Mouse (Mus musculus) bone marrow macrophage, adult 2 months (primary cell): ENCODE results near the gene Pacrg. TPM values are rescaled to one million over a fixed set of nuclear protein-coding genes. Genes with fewer than 3 reads are reported as not detected.

ENCODE experiments used
- H3K27ac ChIP-seq: 2 replicates; pipeline ENCODE4 v1.5.1; 2012; ENCODE audit warnings: low read depth, low read length; ENCODE audit not compliant: insufficient read depth
- H3K4me1 ChIP-seq: 2 replicates; pipeline ENCODE4 v1.6.1; 2012; ENCODE audit warnings: low read length; ENCODE audit not compliant: control insufficient read depth, insufficient read depth
- H3K4me3 ChIP-seq: 2 replicates; pipeline ENCODE4 v1.5.1; 2012; ENCODE audit warnings: mild to moderate bottlenecking, low read length, moderate library complexity; ENCODE audit not compliant: insufficient read depth
- CTCF ChIP-seq: IDR thresholded peaks from 2 replicates; pipeline ENCODE4 v1.5.1; 2012; ENCODE audit warnings: low read depth, mild to moderate bottlenecking, low read length, moderate library complexity
- POLR2A ChIP-seq: IDR thresholded peaks from 2 replicates; pipeline ENCODE4 v1.6.1; 2012; ENCODE audit warnings: mild to moderate bottlenecking, low read depth, low read length, borderline replicate concordance
- polyA plus RNA-seq: library from polyadenylated mRNA; stranded (reverse); fragments of >200 nt; gene quantifications from 2 replicates; pipeline ENCODE4 v1.2.4, GENCODE M21; 2012; ENCODE audit not compliant: missing spikeins, insufficient read depth, insufficient read length

Pacrg gene
- polyA plus RNA-seq, 1 experiment = 3.2 TPM

- H3K4me3 ChIP-seq = no peak overlapping the region
These were observed 375.4 kb downstream of the Pacrg start for GRCm38 (mm10) chr17:10464700-10465099.

DNA sequence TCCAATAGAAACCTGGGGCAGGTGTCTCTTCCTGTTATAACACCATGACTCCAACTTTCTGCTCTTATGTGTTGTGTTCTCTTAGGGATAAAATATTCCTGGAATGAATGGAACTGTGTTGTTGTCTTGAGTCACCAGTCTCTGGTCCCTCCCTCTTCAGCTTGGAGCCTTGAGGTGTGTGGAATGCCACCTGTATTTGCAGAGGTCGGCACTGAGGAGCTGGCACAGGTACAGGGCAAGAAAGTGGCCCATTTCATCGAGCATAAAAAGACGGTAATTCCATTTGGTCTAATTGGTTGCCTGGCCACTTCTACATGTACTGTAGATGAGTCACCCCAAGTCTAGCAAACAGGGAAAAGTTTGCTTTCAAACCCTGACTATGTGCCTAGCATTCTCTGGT, 376.5 kb downstream of the Pacrg start:
- TF ChIP-seq POLR2A (no peak), CTCF (no peak)
- Histone ChIP-seq H3K4me1 (no peaks in the 10 kb centered on the region), H3K4me3 (no peak overlapping the region), H3K27ac (no peak overlapping the region)

More at GRCm38 (mm10) chr17:10464700-10465099, 375.4 kb downstream of the Pacrg start:
- TF ChIP-seq POLR2A = no peak
- no peak for TF ChIP-seq CTCF
- H3K4me1 ChIP-seq = no peaks in the 10 kb centered on the region
- H3K27ac ChIP-seq = no peak overlapping the region

GRCm38 (mm10) chr17:10460916-10461315, 379.2 kb downstream of the Pacrg start:
- TF ChIP-seq POLR2A (no peak), CTCF (no peak)
- Histone ChIP-seq H3K4me3 (no peak overlapping the region), H3K4me1 (no peaks in the 10 kb centered on the region), H3K27ac (no peak overlapping the region)

DNA sequence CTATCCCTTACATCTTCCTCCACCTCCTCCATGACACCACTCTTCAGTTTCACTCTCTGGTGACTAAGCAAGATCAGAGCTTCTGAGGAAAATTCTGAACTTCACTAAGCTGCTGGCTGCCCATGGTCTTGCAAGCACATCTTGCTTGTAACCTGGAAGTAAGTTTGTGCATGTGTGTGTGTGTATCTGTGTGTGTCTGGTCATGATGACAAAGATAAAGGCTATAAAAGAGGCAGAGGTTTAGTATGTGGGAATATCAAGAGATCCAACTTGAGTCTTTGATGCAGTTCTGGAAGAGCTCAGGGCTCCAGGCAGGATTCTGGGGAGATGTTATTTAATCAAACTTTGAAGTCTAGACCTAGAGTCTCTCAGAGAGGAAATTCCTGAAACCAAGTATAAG, 381.4 kb downstream of the Pacrg start:
- no peaks in the 10 kb centered on the region for H3K4me1 ChIP-seq
- H3K27ac ChIP-seq = no peak overlapping the region
- TF ChIP-seq POLR2A = no peak
- TF ChIP-seq CTCF = no peak
- H3K4me3 ChIP-seq = no peak overlapping the region

DNA sequence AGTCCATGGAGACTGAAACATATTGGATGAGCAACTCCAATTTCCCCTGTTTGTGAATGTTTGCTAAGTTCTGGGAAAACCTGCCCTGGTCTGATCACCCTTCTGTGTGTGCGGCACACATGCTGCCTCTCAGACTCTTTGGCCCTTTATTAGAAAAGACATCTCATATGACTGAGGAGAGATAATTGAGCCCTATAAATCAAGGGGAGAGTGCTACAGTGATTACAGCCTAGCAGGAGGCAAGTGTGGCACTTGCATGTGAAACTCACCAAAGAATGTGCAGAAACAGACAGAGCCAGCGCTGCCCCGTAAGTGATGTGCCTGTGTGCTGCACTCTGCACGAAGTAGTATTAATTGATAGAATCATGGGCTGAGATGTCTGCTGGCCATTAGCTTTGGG, 383.7 kb downstream of the Pacrg start:
- TF ChIP-seq POLR2A (no peak), CTCF (no peak)
- Histone ChIP-seq H3K4me3 (no peak overlapping the region), H3K27ac (no peak overlapping the region)

DNA sequence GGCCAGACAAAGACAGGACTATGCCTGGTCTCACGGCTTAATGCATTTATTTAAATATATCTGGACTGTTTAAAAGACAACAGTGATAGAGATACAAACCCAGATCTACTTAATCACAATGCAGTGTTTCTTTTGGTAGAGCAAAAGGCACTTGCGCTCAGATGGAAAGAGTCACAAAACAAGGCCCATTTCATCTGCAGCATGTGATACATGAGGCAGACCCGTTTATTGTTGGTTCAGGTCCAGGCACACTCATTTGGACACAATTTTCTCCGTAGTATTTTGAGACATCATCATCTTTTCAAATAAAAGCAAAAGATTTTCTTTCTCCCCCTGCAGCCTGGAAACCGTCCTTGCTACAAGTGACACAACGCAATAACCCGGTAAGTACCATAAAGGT, 384.1 kb downstream of the Pacrg start:
- no peak overlapping the region for H3K4me3 ChIP-seq
- no peak overlapping the region for H3K27ac ChIP-seq
- no peaks in the 10 kb centered on the region for H3K4me1 ChIP-seq
- TF ChIP-seq POLR2A (no peak), CTCF (no peak)

More for the DNA sequence above, 383.7 kb downstream of the Pacrg start:
- H3K4me1 ChIP-seq = no peaks in the 10 kb centered on the region

DNA sequence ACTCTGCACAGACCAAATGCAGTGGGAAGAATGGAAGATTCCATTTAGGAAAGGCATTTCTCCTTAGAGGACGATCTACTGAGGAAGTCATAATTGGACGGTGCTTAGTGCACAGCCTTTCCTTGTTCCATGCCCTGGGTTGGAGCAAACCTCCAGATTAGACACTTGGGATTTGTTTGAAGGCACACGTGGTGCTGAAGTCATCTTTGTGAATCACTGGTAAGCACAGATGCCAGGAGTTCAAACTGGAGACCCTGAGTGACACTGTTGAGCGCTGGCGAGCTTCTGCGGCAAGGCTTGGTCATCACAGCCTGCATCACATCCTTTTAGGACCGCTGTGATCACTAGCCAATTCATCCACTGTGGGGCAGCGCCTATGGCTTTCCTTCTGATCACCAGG, 385.7 kb downstream of the Pacrg start:
- no peak overlapping the region for H3K4me3 ChIP-seq
- H3K27ac ChIP-seq = no peak overlapping the region
- TF ChIP-seq CTCF (no peak), POLR2A (no peak)
- no peaks in the 10 kb centered on the region for H3K4me1 ChIP-seq

- Histone ChIP-seq H3K27ac (no peak overlapping the region), H3K4me3 (no peak overlapping the region), H3K4me1 (no peaks in the 10 kb centered on the region)
- TF ChIP-seq CTCF = no peak
- no peak for TF ChIP-seq POLR2A
These were observed 387.3 kb downstream of the Pacrg start for GRCm38 (mm10) chr17:10452801-10453200.

GRCm38 (mm10) chr17:10451306-10452077, 388.6 kb downstream of the Pacrg start:
- H3K4me1 ChIP-seq = no peaks in the 10 kb centered on the region
- no peak overlapping the region for H3K4me3 ChIP-seq
- H3K27ac ChIP-seq = no peak overlapping the region
- TF ChIP-seq POLR2A = no peak
- no peak for TF ChIP-seq CTCF

DNA sequence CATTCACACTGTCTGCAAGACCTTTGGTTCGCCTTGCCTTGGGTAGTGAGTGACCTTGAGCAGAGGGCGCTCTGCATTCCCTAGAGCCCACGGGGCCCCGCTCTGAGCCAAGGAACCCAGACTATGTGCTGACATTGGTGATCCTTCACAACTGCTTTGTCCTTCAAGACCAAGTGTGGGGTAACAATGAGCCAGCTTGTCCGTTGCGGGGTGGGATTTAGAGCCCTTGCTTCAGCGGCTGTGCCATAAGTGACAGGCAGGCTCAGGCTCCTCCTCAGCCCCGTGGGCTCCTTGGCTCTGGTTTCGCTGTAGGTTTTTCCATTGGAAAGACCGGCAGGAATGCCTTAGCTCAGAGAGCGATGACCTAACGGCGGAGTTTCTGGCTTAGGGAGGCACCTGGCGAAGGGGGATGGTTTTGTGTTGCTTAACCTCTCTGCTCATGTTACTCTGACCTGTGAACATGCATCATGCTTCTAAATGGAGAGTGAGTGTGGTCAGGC, 390.3 kb downstream of the Pacrg start:
- TF ChIP-seq CTCF = no peak
- TF ChIP-seq POLR2A = no peak

More for the DNA sequence above, 390.3 kb downstream of the Pacrg start:
- H3K4me3 ChIP-seq = no peak overlapping the region
- no peaks in the 10 kb centered on the region for H3K4me1 ChIP-seq
- H3K27ac ChIP-seq = no peak overlapping the region
